ENCODE assay signal across 20 mouse cellular contexts in genomic region chr17:63057740-63058388, GRCm38 (mm10).
DNase-seq lines count a peak whose midpoint lies in the region; ATAC-seq and TF ChIP-seq lines count a peak whose summit lies in the region.
"Had no signal": no experiment of that assay in that cellular context is flagged by ENCODE, and none has a peak within 500 bp of the region (broad histone marks: within the 10 kb centered on the region; RNA-seq: fewer than 3 reads in every experiment).

No protein-coding gene starts in this region.

- H3K4me3 ChIP-seq in embryonic facial prominence, embryonic 14.5 days (ENCODE audit: low read depth, low read length) = no peak overlapping the region
- no peak overlapping the region for H3K4me3 ChIP-seq in embryonic facial prominence, embryonic 10.5 days
- H3K4me3 ChIP-seq in hindbrain, postnatal 0 days (ENCODE audit: low read length) = no peak overlapping the region
- H3K4me3 ChIP-seq in hindbrain, embryonic 10.5 days = no peak overlapping the region
- H3K4me3 ChIP-seq in forebrain, embryonic 15.5 days = no peak overlapping the region
- H3K4me3 ChIP-seq: hindbrain, embryonic 12.5 days; limb, embryonic 13.5 days; liver, embryonic 12.5 days; midbrain, embryonic 12.5 days; neural tube, embryonic 15.5 days had no signal

- no peak overlapping the region for H3K9ac ChIP-seq in embryonic facial prominence, embryonic 14.5 days (ENCODE audit: low read depth, low read length)
- no peak overlapping the region for H3K9ac ChIP-seq in hindbrain, postnatal 0 days (replicated peaks; ENCODE audit: low read length)
- no peak overlapping the region for H3K9ac ChIP-seq in forebrain, embryonic 15.5 days (replicated peaks)
- H3K9ac ChIP-seq: hindbrain, embryonic 12.5 days; limb, embryonic 13.5 days; liver, embryonic 12.5 days; midbrain, embryonic 12.5 days; neural tube, embryonic 15.5 days had no signal

- H3K9me3 ChIP-seq in embryonic facial prominence, embryonic 14.5 days (ENCODE audit: control insufficient read depth, low read length) = no peaks in the 10 kb centered on the region
- H3K9me3 ChIP-seq in embryonic facial prominence, embryonic 10.5 days = no peaks in the 10 kb centered on the region
- no peaks in the 10 kb centered on the region for H3K9me3 ChIP-seq in hindbrain, postnatal 0 days (ENCODE audit: low read length)
- no peaks in the 10 kb centered on the region for H3K9me3 ChIP-seq in hindbrain, embryonic 10.5 days
- no peaks in the 10 kb centered on the region for H3K9me3 ChIP-seq in forebrain, embryonic 15.5 days
- H3K9me3 ChIP-seq: hindbrain, embryonic 12.5 days; limb, embryonic 13.5 days; liver, embryonic 12.5 days; midbrain, embryonic 12.5 days; neural tube, embryonic 15.5 days had no signal

- H3K27me3 ChIP-seq in embryonic facial prominence, embryonic 14.5 days (replicated peaks; ENCODE audit: control insufficient read depth, insufficient read depth, low read length) = no peaks in the 10 kb centered on the region
- H3K27me3 ChIP-seq in embryonic facial prominence, embryonic 10.5 days (replicated peaks; ENCODE audit: low read depth, poor library complexity, severe bottlenecking) = 0 out of 2 replicates have a peak, but pooled peaks cover 3% of the 10 kb centered on the region
- H3K27me3 ChIP-seq in hindbrain, postnatal 0 days (ENCODE audit: insufficient read depth, low read length) = no peaks in the 10 kb centered on the region
- peaks cover 4% of the 10 kb centered on the region; the same call in 1 of the 2 replicates for H3K27me3 ChIP-seq in hindbrain, embryonic 10.5 days (ENCODE audit: insufficient read depth, poor library complexity, severe bottlenecking)
- no peaks in the 10 kb centered on the region for H3K27me3 ChIP-seq in forebrain, embryonic 15.5 days
- H3K27me3 ChIP-seq: hindbrain, embryonic 12.5 days; limb, embryonic 13.5 days; liver, embryonic 12.5 days; neural tube, embryonic 15.5 days; Patski had no signal

- no peak overlapping the region for H3K27ac ChIP-seq in embryonic facial prominence, embryonic 14.5 days (replicated peaks; ENCODE audit: low read depth, low read length)
- H3K27ac ChIP-seq in embryonic facial prominence, embryonic 10.5 days (replicated peaks) = no peak overlapping the region
- no peak overlapping the region for H3K27ac ChIP-seq in hindbrain, postnatal 0 days
- H3K27ac ChIP-seq in hindbrain, embryonic 10.5 days = no peak overlapping the region
- H3K27ac ChIP-seq in forebrain, embryonic 15.5 days (replicated peaks) = no peak overlapping the region
- H3K27ac ChIP-seq: hindbrain, embryonic 12.5 days; kidney, postnatal 0 days; limb, embryonic 13.5 days; liver, embryonic 12.5 days; midbrain, embryonic 12.5 days; neural tube, embryonic 15.5 days had no signal

- no peak for TF ChIP-seq CTCF in hindbrain, postnatal 0 days (IDR thresholded peaks at IDR 0.05; ENCODE audit: low read depth)

- no peaks in the 10 kb centered on the region for H3K4me1 ChIP-seq in embryonic facial prominence, embryonic 14.5 days (ENCODE audit: control insufficient read depth, insufficient read depth, low read length)
- no peaks in the 10 kb centered on the region for H3K4me1 ChIP-seq in embryonic facial prominence, embryonic 10.5 days
- H3K4me1 ChIP-seq in hindbrain, postnatal 0 days (ENCODE audit: insufficient read depth, low read length) = peaks cover 5% of the 10 kb centered on the region; the same call in 1 of the 2 replicates
- no peaks in the 10 kb centered on the region; the same call in 1 of the 2 replicates for H3K4me1 ChIP-seq in hindbrain, embryonic 10.5 days (replicated peaks)
- peaks cover 9% of the 10 kb centered on the region; the same call in 1 of the 2 replicates for H3K4me1 ChIP-seq in forebrain, embryonic 15.5 days
- H3K4me1 ChIP-seq: limb, embryonic 13.5 days; liver, embryonic 12.5 days had no signal

- peak; percentile 60 for DNase-seq in embryonic facial prominence, embryonic 14.5 days (ENCODE audit: low spot score)
- DNase-seq in embryonic facial prominence, embryonic 10.5 days (ENCODE audit: low spot score) = no peak
- DNase-seq in hindbrain, postnatal 0 days (ENCODE audit: low spot score) = no peak
- DNase-seq in hindbrain, embryonic 10.5 days (ENCODE audit: low spot score) = no peak
- peak; percentile 93 for DNase-seq in Muller cell, postnatal 12 days (ENCODE audit: inconsistent ontology term)
- no peak for DNase-seq in urinary bladder, adult 2 months (ENCODE audit: low spot score)
- no peak for DNase-seq in kidney, adult 9 months
- DNase-seq: cerebellum, adult 8-10 months; heart, postnatal 10 days; kidney, adult 11 months; lung, adult 18-20 months had no signal

- H3K36me3 ChIP-seq in embryonic facial prominence, embryonic 14.5 days (ENCODE audit: control insufficient read depth, insufficient read depth, low read length) = no peaks in the 10 kb centered on the region
- H3K36me3 ChIP-seq in embryonic facial prominence, embryonic 10.5 days (replicated peaks) = 0 out of 2 replicates have a peak, but pooled peaks cover 2% of the 10 kb centered on the region
- no peaks in the 10 kb centered on the region for H3K36me3 ChIP-seq in hindbrain, postnatal 0 days (ENCODE audit: insufficient read depth, low read length)
- no peaks in the 10 kb centered on the region for H3K36me3 ChIP-seq in hindbrain, embryonic 10.5 days
- H3K36me3 ChIP-seq in forebrain, embryonic 15.5 days = no peaks in the 10 kb centered on the region
- H3K36me3 ChIP-seq: hindbrain, embryonic 12.5 days; limb, embryonic 13.5 days; liver, embryonic 12.5 days; midbrain, embryonic 12.5 days; neural tube, embryonic 15.5 days had no signal

- H3K4me2 ChIP-seq in embryonic facial prominence, embryonic 14.5 days (ENCODE audit: low read depth, low read length) = no peak overlapping the region
- H3K4me2 ChIP-seq in hindbrain, postnatal 0 days (ENCODE audit: low read depth, low read length) = no peak overlapping the region
- no peak overlapping the region for H3K4me2 ChIP-seq in forebrain, embryonic 15.5 days (replicated peaks)
- H3K4me2 ChIP-seq: heart, embryonic 11.5 days; hindbrain, embryonic 12.5 days; limb, embryonic 13.5 days; liver, embryonic 12.5 days; midbrain, embryonic 12.5 days; neural tube, embryonic 15.5 days had no signal

- WGBS in embryonic facial prominence, embryonic 14.5 days = 74% methylated on average over 15 of the region's 15 CpGs
- 89% methylated on average over 15 of the region's 15 CpGs for WGBS in embryonic facial prominence, embryonic 10.5 days
- 53% methylated on average over 15 of the region's 15 CpGs for WGBS in hindbrain, postnatal 0 days
- WGBS in hindbrain, embryonic 10.5 days = 92% methylated on average over 15 of the region's 15 CpGs
- 69% methylated on average over 15 of the region's 15 CpGs for WGBS in forebrain, embryonic 15.5 days

- no peak for ATAC-seq in embryonic facial prominence, embryonic 14.5 days (ENCODE audit: low read depth)
- ATAC-seq in hindbrain, postnatal 0 days = peak; percentile 65; the same call in 1 of the 2 replicates
- peak; percentile 45; the same call in 1 of the 2 replicates for ATAC-seq in forebrain, embryonic 15.5 days (replicated peaks)
- ATAC-seq: liver, embryonic 12.5 days; Patski had no signal

Comparison
In these comparisons a context has a peak if more than half of its experiments do, and no peak if none do; other contexts are left out.
1. DNase-seq: peak in embryonic facial prominence, embryonic 14.5 days (single experiment) and Muller cell, postnatal 12 days (single experiment); none in embryonic facial prominence, embryonic 10.5 days (single experiment), hindbrain, postnatal 0 days (single experiment), hindbrain, embryonic 10.5 days (single experiment), urinary bladder, adult 2 months (single experiment) and kidney, adult 9 months (single experiment).